Mouse (Mus musculus) lung, embryonic 15.5 days (tissue): ENCODE data around the gene Mical1. TPM values are rescaled to one million over a fixed set of nuclear protein-coding genes. Genes with fewer than 3 reads are reported as not detected.

Source experiments
- ATAC-seq: fragments of 200-750 bp; cut with Nextera tagmentation; 2 replicates; pipeline ENCODE4 v1.8.0; 2017; ENCODE audit warnings: moderate number of reproducible peaks, borderline replicate concordance; ENCODE audit not compliant: low FRiP score, low TSS enrichment; ENCODE audit errors: extremely low read depth
- H3K27ac ChIP-seq: fragments of 300-500 bp; sonication (generic); 2 replicates; pipeline ENCODE4 v1.5.1; 2015; ENCODE audit warnings: moderate library complexity, mild to moderate bottlenecking, inconsistent platforms
- H3K27me3 ChIP-seq: fragments of 300-500 bp; sonication (generic); 2 replicates; pipeline ENCODE4 v1.6.1; 2015; ENCODE audit warnings: inconsistent platforms
- H3K36me3 ChIP-seq: fragments of 300-500 bp; sonication (generic); 2 replicates; pipeline ENCODE4 v1.6.1; 2015; ENCODE audit warnings: inconsistent platforms
- H3K4me1 ChIP-seq: fragments of 300-500 bp; sonication (generic); 2 replicates; pipeline ENCODE4 v1.6.1; 2015; ENCODE audit warnings: inconsistent platforms
- H3K4me2 ChIP-seq: fragments of 300-500 bp; sonication (generic); 2 replicates; pipeline ENCODE4 v1.6.1; 2015; ENCODE audit warnings: inconsistent platforms, mild to moderate bottlenecking, moderate library complexity
- H3K4me3 ChIP-seq: fragments of 300-500 bp; sonication (generic); 2 replicates; pipeline ENCODE4 v1.5.1; 2015; ENCODE audit warnings: mild to moderate bottlenecking, inconsistent platforms
- H3K9ac ChIP-seq: fragments of 300-500 bp; sonication (generic); 2 replicates; pipeline ENCODE4 v1.6.1; 2015; ENCODE audit warnings: inconsistent platforms
- H3K9me3 ChIP-seq: fragments of 300-500 bp; sonication (generic); 2 replicates; pipeline ENCODE4 v1.6.1; 2016; ENCODE audit warnings: inconsistent platforms
- WGBS: fragments of 180-500 bp; shearing (Covaris S2); methylation state at CpG from one replicate; pipeline ENCODE4 v1.1.7; 2015; 5-methylcytosine and 5-hydroxymethylcytosine counted together
- polyA plus RNA-seq: library from polyadenylated mRNA; unstranded; fragments of >200 nt; fragmentation: Nextera tagmentation; extraction: Ambion mirVana; gene quantifications from 2 replicates; pipeline ENCODE4 v1.2.1, GENCODE M21; 2015

Mical1 gene
- polyA plus RNA-seq = 71.0 and 75.7 TPM in 2 replicates

DNA sequence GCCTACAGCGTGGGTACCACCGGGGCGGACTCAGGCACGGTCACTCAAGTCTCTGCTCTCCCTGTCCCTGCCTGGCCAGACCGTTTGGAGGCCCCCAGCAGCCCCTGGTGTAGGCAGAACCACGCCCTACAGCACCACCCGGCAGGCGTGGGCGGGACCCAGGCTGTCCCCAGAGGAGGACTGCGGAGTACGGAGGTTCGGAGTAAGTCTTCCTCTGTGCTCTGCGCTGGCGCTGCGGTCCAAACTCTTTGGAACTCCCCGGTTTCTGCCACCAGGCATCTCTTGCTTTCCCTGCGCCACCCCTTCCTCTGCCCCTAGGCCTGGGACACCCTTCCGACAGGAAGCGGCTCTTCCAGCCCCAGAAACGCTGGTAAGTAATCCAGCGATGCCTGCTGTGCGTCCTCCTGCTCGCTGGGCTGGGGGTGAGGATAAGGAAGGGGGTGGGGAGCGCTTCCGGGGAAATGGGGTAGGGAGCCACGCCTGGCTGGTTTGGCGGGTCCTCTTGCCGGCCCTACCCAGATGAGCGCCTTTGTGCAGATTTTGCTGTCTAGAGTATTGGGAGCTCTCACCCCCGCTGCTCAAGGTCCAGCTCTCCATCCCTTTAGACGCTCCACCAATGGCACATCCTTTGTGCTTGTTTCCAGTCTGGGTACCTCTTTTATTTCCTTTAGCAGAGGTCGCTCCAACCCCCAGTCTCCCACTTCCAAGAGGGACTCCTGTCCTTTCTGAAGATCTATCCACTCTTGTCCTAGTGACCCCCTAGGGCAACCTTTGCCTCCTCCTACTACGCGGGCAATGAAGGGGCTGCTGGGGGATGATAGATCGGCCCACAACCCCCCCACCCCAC is at the start of gene Mical1:
Gene Mical1 (plus strand): TSS at position 144 of the 847 bp plus-strand sequence.
- H3K4me2 ChIP-seq = peak within 1 kb of the TSS; percentile 86
- peak within 1 kb of the TSS; percentile 62 for H3K4me3 ChIP-seq
- H3K36me3 ChIP-seq = peaks cover 25% of the 10 kb centered on the region; the same call in 1 of the 2 replicates
- WGBS = 1% methylated on average over 33 of the region's 35 CpGs
- H3K9ac ChIP-seq = peak within 1 kb of the TSS; percentile 67
- H3K4me1 ChIP-seq = peaks cover 59% of the 10 kb centered on the region
- no peaks in the 10 kb centered on the region for H3K27me3 ChIP-seq
- ATAC-seq = peak; percentile 72
- peak within 1 kb of the TSS; percentile 92 for H3K27ac ChIP-seq
- no peaks in the 10 kb centered on the region for H3K9me3 ChIP-seq

DNA sequence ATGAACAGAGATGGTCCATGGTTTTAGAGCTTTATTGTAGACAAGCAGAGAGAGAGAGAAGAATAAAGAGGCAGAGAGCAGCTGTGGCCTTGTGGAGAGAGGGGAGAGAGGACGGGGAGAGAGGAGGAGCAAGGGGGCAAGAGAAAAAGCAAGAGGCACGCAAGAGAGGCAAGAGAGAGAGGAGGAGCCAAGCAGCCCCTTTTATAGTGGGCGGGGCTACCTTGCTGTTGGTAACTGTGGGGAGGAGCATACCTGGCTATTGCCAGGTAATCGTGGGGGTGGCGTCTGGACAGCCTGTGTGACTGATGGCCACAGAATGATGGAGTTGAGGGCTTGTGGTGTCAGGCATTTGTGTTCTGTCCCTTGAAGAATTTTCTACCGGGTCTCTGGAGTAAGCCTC is 49.7 kb upstream of the Mical1 start:
- Histone ChIP-seq H3K36me3 (no peaks in the 10 kb centered on the region), H3K9ac (no peak overlapping the region), H3K9me3 (no peaks in the 10 kb centered on the region), H3K4me3 (no peak overlapping the region), H3K4me1 (no peaks in the 10 kb centered on the region), H3K27me3 (no peaks in the 10 kb centered on the region), H3K4me2 (no peak overlapping the region), H3K27ac (no peak overlapping the region)
- no peak for ATAC-seq
- WGBS = 35% methylated on average over 6 of the region's 6 CpGs

DNA sequence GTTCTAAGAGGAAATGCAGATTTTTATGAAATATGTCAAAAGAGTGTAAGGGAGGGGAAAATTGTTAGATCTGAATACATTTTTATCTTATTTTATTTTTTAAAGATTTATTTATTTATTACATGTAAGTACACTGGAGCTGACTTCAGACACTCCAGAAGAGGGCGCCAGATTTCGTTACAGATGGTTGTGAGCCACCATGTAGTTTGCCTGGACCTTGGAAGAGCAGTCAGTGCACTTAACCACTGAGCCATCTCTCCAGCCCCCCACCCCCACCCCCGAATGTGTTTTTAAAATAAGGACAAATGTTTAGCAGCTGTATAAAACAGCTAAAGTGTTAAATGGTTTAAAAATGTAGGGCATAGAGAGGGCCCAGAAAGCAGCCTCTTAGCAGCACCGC is 41.5 kb upstream of the Mical1 start:
- no peaks in the 10 kb centered on the region for H3K27me3 ChIP-seq
- H3K27ac ChIP-seq = no peak overlapping the region
- 26% methylated on average over 4 of the region's 4 CpGs for WGBS
- H3K4me1 ChIP-seq = no peaks in the 10 kb centered on the region
- H3K4me3 ChIP-seq = no peak overlapping the region
- H3K9me3 ChIP-seq = no peaks in the 10 kb centered on the region
- no peaks in the 10 kb centered on the region for H3K36me3 ChIP-seq
- ATAC-seq = no peak
- no peak overlapping the region for H3K9ac ChIP-seq
- H3K4me2 ChIP-seq = no peak overlapping the region

DNA sequence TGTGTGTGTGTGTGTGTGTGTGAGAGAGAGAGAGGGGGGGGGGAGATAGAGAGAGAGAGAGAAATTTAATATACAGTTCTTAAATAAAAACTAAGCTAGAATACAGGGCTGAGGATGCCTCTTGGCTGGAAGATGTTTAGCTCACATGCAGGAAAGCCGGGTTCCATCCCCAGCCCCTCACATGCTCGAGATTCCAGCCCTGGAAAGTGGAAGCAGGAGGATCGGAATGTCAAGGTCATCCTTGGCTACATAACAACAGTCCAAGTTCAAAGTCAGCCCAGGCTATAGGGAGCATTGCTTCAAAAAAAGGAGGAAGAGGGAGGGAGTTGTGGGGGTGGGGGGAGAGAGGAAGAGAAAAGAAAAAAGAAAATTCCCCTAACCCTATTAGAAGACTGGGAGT is 41.0 kb upstream of the Mical1 start:
- Histone ChIP-seq H3K27ac (no peak overlapping the region), H3K4me1 (no peaks in the 10 kb centered on the region), H3K9me3 (no peaks in the 10 kb centered on the region), H3K36me3 (no peaks in the 10 kb centered on the region), H3K4me2 (no peak overlapping the region), H3K4me3 (no peak overlapping the region), H3K27me3 (no peaks in the 10 kb centered on the region), H3K9ac (no peak overlapping the region)
- WGBS = 23% methylated on average over 3 of the region's 3 CpGs
- no peak for ATAC-seq

DNA sequence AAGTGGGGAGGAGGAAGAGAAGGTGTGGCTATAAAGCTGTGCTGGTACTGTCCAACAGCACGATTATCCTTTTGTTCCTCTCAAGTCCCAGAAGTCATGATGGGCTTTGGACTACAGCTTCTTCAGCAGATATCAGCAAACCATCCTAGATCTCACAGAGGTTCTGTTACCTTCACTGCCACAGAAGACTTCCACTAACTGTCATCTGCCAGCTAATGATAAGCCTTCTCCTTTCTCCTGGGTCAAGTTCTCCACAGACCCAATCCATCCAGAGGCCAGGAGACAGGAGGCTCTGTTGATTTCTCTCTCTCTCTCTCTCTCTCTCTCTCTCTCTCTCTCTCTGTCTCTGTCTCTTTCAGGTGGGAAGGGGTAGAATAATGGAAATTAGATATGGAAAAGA is 27.9 kb upstream of the Mical1 start:
- Histone ChIP-seq H3K4me3 (no peak overlapping the region), H3K9me3 (no peaks in the 10 kb centered on the region), H3K27me3 (no peaks in the 10 kb centered on the region), H3K4me1 (peaks cover 11% of the 10 kb centered on the region), H3K27ac (no peak overlapping the region), H3K36me3 (peaks cover 11% of the 10 kb centered on the region), H3K4me2 (no peak overlapping the region), H3K9ac (no peak overlapping the region)
- ATAC-seq = no peak
- WGBS = 65% methylated on average over 1 of the region's 1 CpGs

DNA sequence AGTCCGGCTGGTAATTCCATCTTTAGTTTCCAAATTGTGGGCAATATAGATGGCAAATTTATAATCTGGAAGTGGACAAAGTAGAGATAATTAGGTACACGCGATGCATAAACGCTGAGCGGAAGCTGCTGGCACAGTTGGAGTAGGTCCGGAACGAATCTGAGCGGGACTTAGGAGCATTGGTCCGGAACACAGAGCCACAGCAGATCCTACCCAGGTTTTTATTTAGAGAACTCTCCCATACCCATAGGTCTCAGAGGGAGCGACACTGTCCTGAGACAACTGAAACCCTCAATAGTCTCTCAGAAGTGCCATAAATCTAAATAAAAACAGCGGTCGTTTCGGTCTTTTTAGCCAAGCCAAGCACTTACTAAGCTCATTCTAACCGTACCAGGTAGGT is 26.4 kb upstream of the Mical1 start:
- H3K4me1 ChIP-seq = peaks cover 11% of the 10 kb centered on the region
- peak overlapping the region; percentile 48 for H3K9ac ChIP-seq
- H3K9me3 ChIP-seq = no peaks in the 10 kb centered on the region
- peak overlapping the region; percentile 100 for H3K4me3 ChIP-seq
- peak overlapping the region; percentile 72 for H3K27ac ChIP-seq
- 9% methylated on average over 14 of the region's 14 CpGs for whole genome bisulfite sequencing
- peak overlapping the region; percentile 74 for H3K4me2 ChIP-seq
- peaks cover 11% of the 10 kb centered on the region for H3K36me3 ChIP-seq
- H3K27me3 ChIP-seq = no peaks in the 10 kb centered on the region
- ATAC-seq = peak; percentile 53; the same call in 1 of the 2 replicates

DNA sequence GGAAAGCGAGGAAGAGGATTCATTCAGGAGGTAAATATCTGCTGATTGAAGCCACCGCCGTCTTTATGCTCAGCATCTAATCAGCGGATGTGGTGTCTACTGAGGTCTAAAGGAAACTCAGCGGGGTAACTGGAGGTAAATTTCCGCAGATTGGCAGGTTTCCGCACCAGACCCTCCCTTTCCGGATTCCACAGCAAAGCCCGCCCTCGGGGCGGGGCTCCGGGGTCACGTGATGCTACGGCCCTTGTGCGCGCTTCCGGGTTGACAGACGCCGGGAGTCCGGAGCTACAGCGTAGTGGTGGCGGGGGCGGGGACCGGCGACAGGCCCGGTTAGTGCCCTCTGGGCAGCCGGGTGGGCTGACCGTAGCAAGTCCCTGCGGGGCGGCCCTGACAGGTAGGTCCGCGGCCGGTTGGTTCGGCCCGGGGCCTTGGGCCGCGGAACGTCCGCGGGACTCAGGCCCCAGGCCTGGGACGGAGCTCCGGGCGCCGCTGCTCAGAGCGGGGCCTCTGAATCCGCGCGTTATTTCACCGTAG is 25.9 kb upstream of the Mical1 start, which contains the start of gene Zbtb24:
Gene Zbtb24 (plus strand): TSS at position 247 of the 534 bp plus-strand sequence.
- ATAC-seq = peak; percentile 96
- no peaks in the 10 kb centered on the region for H3K9me3 ChIP-seq
- peaks cover 13% of the 10 kb centered on the region for H3K36me3 ChIP-seq
- peak within 1 kb of the TSS; percentile 100 for H3K4me3 ChIP-seq
- WGBS = under 1% methylated on average over 49 of the region's 49 CpGs
- H3K4me2 ChIP-seq = peak within 1 kb of the TSS; percentile 74
- H3K27me3 ChIP-seq = no peaks in the 10 kb centered on the region
- peak within 1 kb of the TSS; percentile 94 for H3K9ac ChIP-seq
- peaks cover 11% of the 10 kb centered on the region for H3K4me1 ChIP-seq
- peak within 1 kb of the TSS; percentile 72 for H3K27ac ChIP-seq

DNA sequence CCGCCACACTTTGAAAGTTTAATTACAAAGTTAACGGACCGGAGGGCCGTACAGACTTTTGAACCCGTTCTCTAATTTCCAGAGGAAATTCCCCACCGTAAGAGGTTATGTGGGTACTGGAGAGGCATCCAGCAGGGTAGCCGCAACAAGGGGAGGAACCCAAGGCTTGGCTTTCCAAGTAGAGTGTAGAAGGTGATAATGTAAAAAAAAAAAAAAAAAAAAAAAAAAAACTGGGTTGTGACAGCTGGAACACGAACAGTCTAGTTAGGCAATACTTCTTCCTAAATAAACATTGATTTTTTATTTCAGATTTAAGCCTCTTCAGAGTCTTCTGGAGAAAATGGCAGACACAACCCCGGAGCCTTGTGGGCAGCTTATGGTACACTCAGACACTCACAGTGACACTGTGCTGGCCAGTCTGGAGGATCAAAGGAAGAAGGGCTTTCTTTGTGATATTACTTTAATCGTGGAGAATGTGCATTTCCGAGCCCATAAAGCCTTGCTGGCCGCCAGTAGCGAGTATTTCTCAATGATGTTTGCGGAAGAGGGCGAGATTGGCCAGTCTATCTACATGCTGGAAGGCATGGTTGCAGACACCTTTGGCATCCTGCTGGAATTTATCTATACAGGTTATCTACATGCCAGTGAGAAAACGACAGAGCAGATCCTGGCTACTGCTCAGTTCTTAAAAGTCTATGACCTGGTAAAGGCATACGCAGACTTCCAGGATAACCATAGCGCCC is 25.2 kb upstream of the Mical1 start:
- Histone ChIP-seq H3K36me3 (peaks cover 21% of the 10 kb centered on the region), H3K4me3 (peak overlapping the region; percentile 100), H3K4me1 (peaks cover 11% of the 10 kb centered on the region), H3K9ac (peak overlapping the region; percentile 94), H3K27ac (peak overlapping the region; percentile 72), H3K4me2 (peak overlapping the region; percentile 74), H3K27me3 (no peaks in the 10 kb centered on the region), H3K9me3 (no peaks in the 10 kb centered on the region)
- 48% methylated on average over 18 of the region's 18 CpGs for WGBS
- ATAC-seq = no peak

DNA sequence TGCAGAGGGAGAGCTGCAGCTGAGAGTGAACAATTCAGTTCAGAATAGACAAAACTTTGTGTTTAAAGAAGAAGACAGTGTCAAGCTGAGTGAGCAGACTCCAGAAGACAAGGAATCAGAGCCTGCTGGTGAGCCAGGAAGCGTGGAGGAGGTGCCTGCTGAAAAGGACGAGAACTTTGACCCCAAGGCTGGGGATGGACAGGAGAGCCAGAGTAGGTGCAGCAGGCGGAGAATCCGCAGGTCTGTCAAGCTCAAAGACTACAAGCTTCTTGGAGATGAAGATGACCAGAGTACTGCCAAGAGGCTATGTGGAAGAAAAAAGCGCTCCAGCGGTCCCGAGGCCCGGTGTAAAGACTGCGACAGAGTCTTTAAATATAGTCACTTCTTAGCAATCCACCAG is 24.5 kb upstream of the Mical1 start:
- no peak overlapping the region for H3K9ac ChIP-seq
- no peaks in the 10 kb centered on the region for H3K27me3 ChIP-seq
- no peak overlapping the region for H3K4me2 ChIP-seq
- ATAC-seq = no peak
- H3K4me1 ChIP-seq = peaks cover 11% of the 10 kb centered on the region
- H3K36me3 ChIP-seq = peaks cover 28% of the 10 kb centered on the region
- no peak overlapping the region for H3K4me3 ChIP-seq
- no peaks in the 10 kb centered on the region for H3K9me3 ChIP-seq
- 93% methylated on average over 9 of the region's 9 CpGs for WGBS
- H3K27ac ChIP-seq = no peak overlapping the region

DNA sequence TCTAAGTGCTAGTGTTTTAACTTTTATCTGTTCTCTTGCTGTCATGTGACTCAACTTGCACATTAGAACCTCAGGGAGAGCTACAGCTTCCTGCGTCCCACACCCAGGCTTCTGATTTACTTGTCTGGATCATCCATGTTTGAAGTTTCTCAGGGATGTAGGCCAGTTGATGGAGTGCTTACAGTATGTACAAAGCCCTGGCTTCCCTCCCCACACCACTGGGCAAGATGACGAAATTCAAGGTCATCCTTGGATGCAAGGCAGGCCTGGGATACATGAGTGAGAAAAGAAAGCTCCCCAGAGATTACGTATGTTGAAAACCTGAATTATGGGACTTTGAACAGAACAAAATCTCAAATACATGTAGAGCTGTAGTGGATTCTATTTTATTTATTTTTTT is 23.3 kb upstream of the Mical1 start:
- 90% methylated on average over 3 of the region's 3 CpGs for WGBS
- H3K27me3 ChIP-seq = no peaks in the 10 kb centered on the region
- H3K27ac ChIP-seq = no peak overlapping the region
- H3K36me3 ChIP-seq = peaks cover 33% of the 10 kb centered on the region
- ATAC-seq = no peak
- H3K9me3 ChIP-seq = no peaks in the 10 kb centered on the region
- H3K4me2 ChIP-seq = no peak overlapping the region
- H3K9ac ChIP-seq = no peak overlapping the region
- H3K4me1 ChIP-seq = peaks cover 11% of the 10 kb centered on the region
- H3K4me3 ChIP-seq = no peak overlapping the region

DNA sequence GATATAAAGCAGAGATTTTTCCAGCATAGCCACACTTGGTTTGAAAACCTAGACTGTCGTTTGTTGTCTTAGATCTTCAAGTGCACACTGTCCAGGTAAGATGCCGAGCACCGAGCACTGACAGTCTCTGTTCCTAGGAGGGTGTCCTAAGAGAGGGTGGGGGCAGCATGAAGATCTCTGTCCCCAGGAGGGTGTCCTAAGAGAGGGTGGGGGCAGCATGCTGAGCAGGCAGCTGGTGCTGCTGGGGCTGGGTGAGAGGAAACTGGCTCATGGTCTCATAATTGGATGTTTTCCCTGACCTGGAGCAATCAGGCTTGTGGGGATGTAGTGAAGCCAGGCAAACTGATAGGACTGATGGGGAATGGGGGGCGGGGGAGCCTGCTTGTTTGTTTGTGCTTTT is 16.1 kb upstream of the Mical1 start:
- no peak overlapping the region for H3K4me3 ChIP-seq
- H3K36me3 ChIP-seq = peaks cover 46% of the 10 kb centered on the region
- no peaks in the 10 kb centered on the region for H3K27me3 ChIP-seq
- no peak for ATAC-seq
- no peaks in the 10 kb centered on the region for H3K4me1 ChIP-seq
- no peaks in the 10 kb centered on the region for H3K9me3 ChIP-seq
- WGBS = 78% methylated on average over 4 of the region's 4 CpGs
- H3K4me2 ChIP-seq = no peak overlapping the region
- no peak overlapping the region for H3K27ac ChIP-seq
- H3K9ac ChIP-seq = no peak overlapping the region

DNA sequence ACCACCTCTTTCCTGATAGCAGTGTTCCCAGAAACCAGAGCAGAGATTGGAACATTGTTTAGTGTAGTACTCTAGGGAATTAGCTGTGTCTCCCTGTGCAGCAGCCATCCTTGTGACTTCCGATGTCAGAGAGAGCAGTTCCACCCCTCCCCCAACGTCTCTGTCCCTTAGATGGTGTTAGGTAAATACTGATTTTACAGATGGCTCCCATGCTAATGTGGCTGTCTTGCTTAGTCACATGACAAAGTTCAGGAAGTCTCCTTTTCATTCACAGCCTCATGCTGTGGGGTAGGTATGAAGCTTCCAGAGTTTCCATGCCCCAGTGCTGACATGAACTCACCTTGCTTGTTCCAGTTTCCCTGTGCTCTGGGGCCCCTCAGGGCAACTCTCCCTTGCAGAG is 15.6 kb upstream of the Mical1 start:
- 4% methylated on average over 2 of the region's 2 CpGs for WGBS
- Histone ChIP-seq H3K27ac (no peak overlapping the region), H3K4me2 (no peak overlapping the region), H3K9me3 (no peaks in the 10 kb centered on the region), H3K27me3 (no peaks in the 10 kb centered on the region), H3K36me3 (peaks cover 43% of the 10 kb centered on the region), H3K4me3 (no peak overlapping the region), H3K4me1 (no peaks in the 10 kb centered on the region), H3K9ac (no peak overlapping the region)
- no peak for ATAC-seq
